Mouse (Mus musculus) stomach, embryonic 16.5 days (tissue): Measurements from ENCODE around the gene Smarca4. TPM values are rescaled to one million over a fixed set of nuclear protein-coding genes. Genes with fewer than 3 reads are reported as not detected.

Experiments
- ATAC-seq: fragments of 200-750 bp; cut with Nextera tagmentation; 2 replicates; pipeline ENCODE4 v1.8.0; 2017; ENCODE audit warnings: moderate number of reproducible peaks, moderate TSS enrichment; ENCODE audit not compliant: insufficient read depth, low FRiP score
- H3K27ac ChIP-seq: fragments of 300-500 bp; sonication (generic); 2 replicates; pipeline ENCODE4 v1.5.1; 2014; ENCODE audit warnings: low read length
- H3K27me3 ChIP-seq: fragments of 300-500 bp; sonication (generic); 2 replicates; pipeline ENCODE4 v1.6.1; 2014; ENCODE audit warnings: low read length, control low read depth, mixed read lengths; ENCODE audit not compliant: control insufficient read depth, insufficient read depth
- H3K36me3 ChIP-seq: fragments of 300-500 bp; sonication (generic); 2 replicates; pipeline ENCODE4 v1.6.1; 2014; ENCODE audit warnings: low read length; ENCODE audit not compliant: control insufficient read depth, insufficient read depth
- H3K4me1 ChIP-seq: fragments of 300-500 bp; sonication (generic); 2 replicates; pipeline ENCODE4 v1.6.1; 2014; ENCODE audit warnings: low read length, control low read depth, mixed read lengths; ENCODE audit not compliant: control insufficient read depth, insufficient read depth
- H3K4me2 ChIP-seq: fragments of 300-500 bp; sonication (generic); 2 replicates; pipeline ENCODE4 v1.6.1; 2014; ENCODE audit warnings: low read depth, low read length, mixed read lengths
- H3K4me3 ChIP-seq: fragments of 300-500 bp; sonication (generic); replicated peaks from 2 replicates; pipeline ENCODE4 v1.5.1; 2014; ENCODE audit warnings: mild to moderate bottlenecking, low read length
- H3K9ac ChIP-seq: fragments of 300-500 bp; sonication (generic); 2 replicates; pipeline ENCODE4 v1.6.1; 2014; ENCODE audit warnings: low read length
- H3K9me3 ChIP-seq: fragments of 300-500 bp; sonication (generic); replicated peaks from 2 replicates; pipeline ENCODE4 v1.6.1; 2016; ENCODE audit warnings: low read length, control low read depth; ENCODE audit not compliant: control insufficient read depth
- WGBS: fragments of 180-500 bp; shearing (Covaris S2); extraction: QIAGEN DNeasy Blood & Tissue Kit; methylation state at CpG from one replicate; pipeline ENCODE4 v1.1.7; 2014; 5-methylcytosine and 5-hydroxymethylcytosine counted together
- polyA plus RNA-seq: library from polyadenylated mRNA; unstranded; fragments of >200 nt; fragmentation: Nextera tagmentation; extraction: Ambion mirVana; gene quantifications from 2 replicates; pipeline ENCODE4 v1.2.1, GENCODE M21; 2015

Gene Smarca4
- polyA plus RNA-seq, 1 experiment from 2014 or later: 63.2 TPM

GRCm38 (mm10) chr9:21670354-21670753, 54.4 kb downstream of the Smarca4 start:
- H3K4me1 ChIP-seq: no peaks in the 10 kb centered on the region
- no peak overlapping the region for H3K9ac ChIP-seq
- no peak overlapping the region for H3K4me2 ChIP-seq
- H3K4me3 ChIP-seq: no peak overlapping the region
- no peak for ATAC-seq
- 91% methylated on average over 6 of the region's 6 CpGs for WGBS
- no peaks in the 10 kb centered on the region for H3K27me3 ChIP-seq
- no peaks in the 10 kb centered on the region for H3K9me3 ChIP-seq
- peaks cover 70% of the 10 kb centered on the region for H3K36me3 ChIP-seq
- H3K27ac ChIP-seq: no peak overlapping the region

- H3K4me1 ChIP-seq: no peaks in the 10 kb centered on the region
- no peaks in the 10 kb centered on the region for H3K27me3 ChIP-seq
- 95% methylated on average over 5 of the region's 5 CpGs for WGBS
- H3K27ac ChIP-seq: no peak overlapping the region
- H3K9me3 ChIP-seq: no peaks in the 10 kb centered on the region
- H3K9ac ChIP-seq: no peak overlapping the region
- ATAC-seq: no peak
- H3K4me3 ChIP-seq: no peak overlapping the region
- H3K4me2 ChIP-seq: no peak overlapping the region
- peaks cover 65% of the 10 kb centered on the region for H3K36me3 ChIP-seq
These were observed 55.8 kb downstream of the Smarca4 start for GRCm38 (mm10) chr9:21671753-21672152.

GRCm38 (mm10) chr9:21677706-21678105, 61.7 kb downstream of the Smarca4 start:
- H3K4me3 ChIP-seq: no peak overlapping the region
- ATAC-seq: no peak
- no peak overlapping the region for H3K9ac ChIP-seq
- peaks cover 51% of the 10 kb centered on the region for H3K36me3 ChIP-seq
- no peaks in the 10 kb centered on the region for H3K27me3 ChIP-seq
- no peaks in the 10 kb centered on the region for H3K9me3 ChIP-seq
- H3K27ac ChIP-seq: no peak overlapping the region
- 95% methylated on average over 17 of the region's 17 CpGs for WGBS
- no peak overlapping the region for H3K4me2 ChIP-seq
- no peaks in the 10 kb centered on the region for H3K4me1 ChIP-seq

GRCm38 (mm10) chr9:21680448-21680847, 64.5 kb downstream of the Smarca4 start:
- Histone ChIP-seq H3K4me2 (no peak overlapping the region), H3K9me3 (no peaks in the 10 kb centered on the region), H3K27ac (no peak overlapping the region), H3K27me3 (no peaks in the 10 kb centered on the region), H3K36me3 (peaks cover 42% of the 10 kb centered on the region), H3K4me3 (no peak overlapping the region), H3K9ac (no peak overlapping the region), H3K4me1 (no peaks in the 10 kb centered on the region)
- 84% methylated on average over 4 of the region's 4 CpGs for WGBS
- no peak for ATAC-seq

GRCm38 (mm10) chr9:21682827-21683226, 66.9 kb downstream of the Smarca4 start:
- Histone ChIP-seq H3K4me1 (no peaks in the 10 kb centered on the region), H3K27me3 (no peaks in the 10 kb centered on the region), H3K4me2 (no peak overlapping the region), H3K4me3 (no peak overlapping the region), H3K36me3 (peaks cover 36% of the 10 kb centered on the region), H3K9ac (no peak overlapping the region), H3K27ac (no peak overlapping the region), H3K9me3 (no peaks in the 10 kb centered on the region)
- 85% methylated on average over 4 of the region's 4 CpGs for WGBS
- ATAC-seq: no peak

- WGBS: 81% methylated on average over 3 of the region's 3 CpGs
- Histone ChIP-seq H3K4me3 (no peak overlapping the region), H3K27ac (no peak overlapping the region), H3K4me2 (no peak overlapping the region), H3K27me3 (no peaks in the 10 kb centered on the region), H3K9ac (no peak overlapping the region), H3K4me1 (no peaks in the 10 kb centered on the region), H3K36me3 (peaks cover 31% of the 10 kb centered on the region), H3K9me3 (no peaks in the 10 kb centered on the region)
- no peak for ATAC-seq
These were observed 67.9 kb downstream of the Smarca4 start for GRCm38 (mm10) chr9:21683897-21684296.

- no peak overlapping the region for H3K27ac ChIP-seq
- no peaks in the 10 kb centered on the region for H3K4me1 ChIP-seq
- WGBS: 87% methylated on average over 7 of the region's 7 CpGs
- no peaks in the 10 kb centered on the region for H3K9me3 ChIP-seq
- ATAC-seq: no peak
- no peaks in the 10 kb centered on the region for H3K27me3 ChIP-seq
- peaks cover 23% of the 10 kb centered on the region for H3K36me3 ChIP-seq
- no peak overlapping the region for H3K9ac ChIP-seq
- no peak overlapping the region for H3K4me3 ChIP-seq
- no peak overlapping the region for H3K4me2 ChIP-seq
These were observed 72.6 kb downstream of the Smarca4 start for GRCm38 (mm10) chr9:21688554-21688953.

- 85% methylated on average over 3 of the region's 3 CpGs for WGBS
- no peak overlapping the region for H3K27ac ChIP-seq
These were observed 74.1 kb downstream of the Smarca4 start for GRCm38 (mm10) chr9:21690031-21690430.

GRCm38 (mm10) chr9:21691862-21692261, 75.9 kb downstream of the Smarca4 start:
- H3K4me2 ChIP-seq: no peak overlapping the region
- ATAC-seq: no peak
- H3K4me1 ChIP-seq: no peaks in the 10 kb centered on the region
- peaks cover 17% of the 10 kb centered on the region for H3K36me3 ChIP-seq
- no peak overlapping the region for H3K4me3 ChIP-seq
- H3K9me3 ChIP-seq: no peaks in the 10 kb centered on the region
- no peaks in the 10 kb centered on the region for H3K27me3 ChIP-seq
- no peak overlapping the region for H3K27ac ChIP-seq
- no peak overlapping the region for H3K9ac ChIP-seq
- WGBS: 46% methylated on average over 2 of the region's 2 CpGs

More at GRCm38 (mm10) chr9:21690031-21690430, 74.1 kb downstream of the Smarca4 start:
- no peak overlapping the region for H3K4me3 ChIP-seq
- ATAC-seq: no peak
- H3K4me1 ChIP-seq: no peaks in the 10 kb centered on the region
- no peaks in the 10 kb centered on the region for H3K9me3 ChIP-seq
- no peak overlapping the region for H3K4me2 ChIP-seq
- H3K36me3 ChIP-seq: peaks cover 26% of the 10 kb centered on the region
- H3K9ac ChIP-seq: no peak overlapping the region
- H3K27me3 ChIP-seq: no peaks in the 10 kb centered on the region

GRCm38 (mm10) chr9:21692491-21692890, 76.5 kb downstream of the Smarca4 start:
- H3K4me3 ChIP-seq: no peak overlapping the region
- no peak overlapping the region; the same call in 1 of the 2 replicates for H3K9ac ChIP-seq
- H3K27ac ChIP-seq: no peak overlapping the region
- no peak overlapping the region for H3K4me2 ChIP-seq
- 97% methylated on average over 4 of the region's 4 CpGs for WGBS
- H3K4me1 ChIP-seq: no peaks in the 10 kb centered on the region
- no peaks in the 10 kb centered on the region for H3K9me3 ChIP-seq
- H3K36me3 ChIP-seq: peaks cover 15% of the 10 kb centered on the region
- ATAC-seq: no peak
- H3K27me3 ChIP-seq: no peaks in the 10 kb centered on the region
